Mouse (Mus musculus) urinary bladder, postnatal 10 days (tissue): ENCODE data around the gene D630045J12Rik.

ENCODE experiments used
- DNase-seq: peaks from one replicate; pipeline ENCODE4 v3.0.0; 2022; ENCODE audit warnings: low spot score

The D630045J12Rik gene

GRCm38 (mm10) chr6:38134806-38135559, 118.8 kb downstream of the D630045J12Rik start:
- DNase-seq = no peak

GRCm38 (mm10) chr6:38131801-38132231, 122.0 kb downstream of the D630045J12Rik start:
- no peak for DNase-seq

GRCm38 (mm10) chr6:38129883-38130282, 123.9 kb downstream of the D630045J12Rik start:
- no peak for DNase-seq

- no peak for DNase-seq
Measured at GRCm38 (mm10) chr6:38128115-38128514, 125.7 kb downstream of the D630045J12Rik start.

GRCm38 (mm10) chr6:38125462-38125861, 128.3 kb downstream of the D630045J12Rik start:
- no peak for DNase-seq

GRCm38 (mm10) chr6:38124882-38125281, 128.9 kb downstream of the D630045J12Rik start:
- DNase-seq = no peak

- DNase-seq = no peak
Measured at GRCm38 (mm10) chr6:38124207-38124835, 129.5 kb downstream of the D630045J12Rik start, which contains the start of gene Atp6v0a4. Gene Atp6v0a4 (minus strand): TSS chr6:38124586.

GRCm38 (mm10) chr6:38123471-38124206, 130.2 kb downstream of the D630045J12Rik start:
- no peak for DNase-seq

GRCm38 (mm10) chr6:38122791-38123190, 131.0 kb downstream of the D630045J12Rik start:
- DNase-seq = no peak

- DNase-seq = no peak
Measured at GRCm38 (mm10) chr6:38121843-38122242, 132.0 kb downstream of the D630045J12Rik start.

- DNase-seq = no peak
Measured at GRCm38 (mm10) chr6:38120681-38121371, 133.0 kb downstream of the D630045J12Rik start.

GRCm38 (mm10) chr6:38118341-38118740, 135.5 kb downstream of the D630045J12Rik start:
- no peak for DNase-seq

- no peak for DNase-seq
Measured at GRCm38 (mm10) chr6:38116107-38116770, 137.6 kb downstream of the D630045J12Rik start.

- no peak for DNase-seq
Measured at GRCm38 (mm10) chr6:38110859-38111258, 142.9 kb downstream of the D630045J12Rik start.

- no peak for DNase-seq
Measured at GRCm38 (mm10) chr6:38109871-38110270, 143.9 kb downstream of the D630045J12Rik start.

- no peak for DNase-seq
Measured at GRCm38 (mm10) chr6:38109160-38109795, 144.5 kb downstream of the D630045J12Rik start, which contains the start of gene Tmem213. Gene Tmem213 (plus strand): TSS chr6:38109255.

GRCm38 (mm10) chr6:38108449-38108848, 145.4 kb downstream of the D630045J12Rik start:
- no peak for DNase-seq

GRCm38 (mm10) chr6:38105924-38106323, 147.9 kb downstream of the D630045J12Rik start:
- DNase-seq = no peak

- DNase-seq = no peak
Measured at GRCm38 (mm10) chr6:38103775-38104174, 150.0 kb downstream of the D630045J12Rik start.

- no peak for DNase-seq
Measured at GRCm38 (mm10) chr6:38102216-38102795, 151.5 kb downstream of the D630045J12Rik start.
